In the genomic region with DNA sequence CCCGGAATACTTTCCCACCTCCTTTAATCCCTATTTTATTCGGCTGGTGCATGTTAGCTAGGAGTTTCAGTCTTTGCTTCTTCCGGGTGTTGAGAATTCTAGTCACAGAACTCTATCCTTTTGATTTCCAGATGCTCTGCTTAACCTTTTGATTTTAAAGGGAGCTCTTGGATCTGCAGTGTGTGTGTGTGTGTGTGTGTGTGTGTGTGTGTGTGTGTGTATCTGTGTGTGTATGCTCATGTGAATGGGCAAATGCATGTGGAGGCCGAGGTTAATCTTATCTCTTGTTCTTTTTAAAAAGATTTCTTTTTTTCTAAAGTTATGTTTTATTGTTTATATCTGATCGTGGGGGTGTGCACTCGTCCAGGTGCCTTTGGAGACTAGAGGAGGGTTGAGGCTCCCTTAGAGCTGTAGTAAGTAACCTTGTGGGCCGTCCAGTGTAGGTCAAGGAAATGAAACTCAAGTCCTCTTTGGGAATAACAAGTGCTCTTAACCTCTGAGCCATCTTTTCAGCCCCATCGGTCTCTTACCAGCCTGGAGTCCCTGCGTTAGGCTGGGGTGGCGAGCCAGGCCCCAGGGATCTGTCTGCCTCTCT, we compare ENCODE assay signal across 9 mouse cellular contexts.
A peak's percentile ranks its signal among the peaks of the same experiment; 100 is the strongest.
DNase-seq lines count a peak whose midpoint lies in the region; ATAC-seq and TF ChIP-seq lines count a peak whose summit lies in the region.
"Had no signal": no experiment of that assay in that cellular context is flagged by ENCODE, and none has a peak within 500 bp of the region (broad histone marks: within the 10 kb centered on the region; RNA-seq: fewer than 3 reads in every experiment).

No protein-coding gene starts in this region.

- H3K4me2 ChIP-seq in embryonic facial prominence, embryonic 15.5 days (replicated peaks): peak overlapping the region; percentile 25; the same call in 1 of the 2 replicates
- H3K4me2 ChIP-seq in hindbrain, embryonic 15.5 days: peak overlapping the region; percentile 37
- 0 out of 2 replicates have a peak overlapping the region, but pooled peaks have one; percentile 17 for H3K4me2 ChIP-seq in stomach, embryonic 14.5 days (replicated peaks; ENCODE audit: low read depth, low read length)

- TF ChIP-seq CTCF in layer of hippocampus, adult 2 months (conservative IDR thresholded peaks at IDR 0.05): no peak

- H3K9me3 ChIP-seq in embryonic facial prominence, embryonic 15.5 days (replicated peaks): no peaks in the 10 kb centered on the region
- no peaks in the 10 kb centered on the region for H3K9me3 ChIP-seq in hindbrain, embryonic 15.5 days
- H3K9me3 ChIP-seq in stomach, embryonic 14.5 days (ENCODE audit: control insufficient read depth, low read depth, low read length): no peaks in the 10 kb centered on the region

- ATAC-seq in embryonic facial prominence, embryonic 15.5 days (ENCODE audit: insufficient number of reproducible peaks, low FRiP score, low TSS enrichment, low read depth): no peak
- no peak for ATAC-seq in hindbrain, embryonic 15.5 days (ENCODE audit: low FRiP score, low read depth)
- no peak for ATAC-seq in stomach, embryonic 14.5 days (ENCODE audit: insufficient number of reproducible peaks, insufficient read depth, low FRiP score, low read depth)

- H3K36me3 ChIP-seq in embryonic facial prominence, embryonic 15.5 days: no peaks in the 10 kb centered on the region
- H3K36me3 ChIP-seq in hindbrain, embryonic 15.5 days: no peaks in the 10 kb centered on the region
- no peaks in the 10 kb centered on the region for H3K36me3 ChIP-seq in stomach, embryonic 14.5 days (ENCODE audit: control insufficient read depth, insufficient read depth, low read length)

- H3K4me3 ChIP-seq in layer of hippocampus, adult 2 months: peak overlapping the region; percentile 38; the same call in 1 of the 2 replicates
- H3K4me3 ChIP-seq in embryonic facial prominence, embryonic 15.5 days (replicated peaks): no peak overlapping the region
- H3K4me3 ChIP-seq in hindbrain, embryonic 15.5 days: no peak overlapping the region
- no peak overlapping the region for H3K4me3 ChIP-seq in stomach, embryonic 14.5 days (ENCODE audit: low read depth, low read length)

- DNase-seq in layer of hippocampus, adult 2 months (ENCODE audit: low spot score in 2 of 2): no peak
- no peak for DNase-seq in layer of hippocampus, adult 18-20 months (ENCODE audit: low spot score in 2 of 2)
- no peak for DNase-seq in adrenal gland, adult 2 months
- no peak for DNase-seq in layer of hippocampus, postnatal 14 days (ENCODE audit: low spot score in 2 of 2)
- DNase-seq: kidney, adult 18-20 months; spleen, adult 18-20 months had no signal

- H3K9ac ChIP-seq in embryonic facial prominence, embryonic 15.5 days: no peak overlapping the region
- no peak overlapping the region for H3K9ac ChIP-seq in hindbrain, embryonic 15.5 days
- H3K9ac ChIP-seq in stomach, embryonic 14.5 days (replicated peaks; ENCODE audit: low read depth, low read length): no peak overlapping the region

- 49% methylated on average over 10 of the region's 10 CpGs for WGBS in embryonic facial prominence, embryonic 15.5 days
- WGBS in hindbrain, embryonic 15.5 days: 62% methylated on average over 10 of the region's 10 CpGs
- WGBS in stomach, embryonic 14.5 days: 43% methylated on average over 10 of the region's 10 CpGs

- no peaks in the 10 kb centered on the region; the same call in 1 of the 2 replicates for H3K27me3 ChIP-seq in embryonic facial prominence, embryonic 15.5 days
- H3K27me3 ChIP-seq in hindbrain, embryonic 15.5 days: no peaks in the 10 kb centered on the region
- no peaks in the 10 kb centered on the region for H3K27me3 ChIP-seq in stomach, embryonic 14.5 days (ENCODE audit: control insufficient read depth, insufficient read depth, low read length)

- no peaks in the 10 kb centered on the region for H3K4me1 ChIP-seq in embryonic facial prominence, embryonic 15.5 days
- H3K4me1 ChIP-seq in hindbrain, embryonic 15.5 days (replicated peaks): peaks cover 6% of the 10 kb centered on the region
- H3K4me1 ChIP-seq in stomach, embryonic 14.5 days (ENCODE audit: control insufficient read depth, insufficient read depth, low read length): no peaks in the 10 kb centered on the region

- H3K27ac ChIP-seq in layer of hippocampus, adult 2 months: no peak overlapping the region
- no peak overlapping the region for H3K27ac ChIP-seq in embryonic facial prominence, embryonic 15.5 days (replicated peaks)
- no peak overlapping the region for H3K27ac ChIP-seq in hindbrain, embryonic 15.5 days (replicated peaks)
- no peak overlapping the region for H3K27ac ChIP-seq in stomach, embryonic 14.5 days (ENCODE audit: low read length)
